Mouse (Mus musculus): Measurements from ENCODE around the gene Stn1.

Gene Stn1

DNA sequence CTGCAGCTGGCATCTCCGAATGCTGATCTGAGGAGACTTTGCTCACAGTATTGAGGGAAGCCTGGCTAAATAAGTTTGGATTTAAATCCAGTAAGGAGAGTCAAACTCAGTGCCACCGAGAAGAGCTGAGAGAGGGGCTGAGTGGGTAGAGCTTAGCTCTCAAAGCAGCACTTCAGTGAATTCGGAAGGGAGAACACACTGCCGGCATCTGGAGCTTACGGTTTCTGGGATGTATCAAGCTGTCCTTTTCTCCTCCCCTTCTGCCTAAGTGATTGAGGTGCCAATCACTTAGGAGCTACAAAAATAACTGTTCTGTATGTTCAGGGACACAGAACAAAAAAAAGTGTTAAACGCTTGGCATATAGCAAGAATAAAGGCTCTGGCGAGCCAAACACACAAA, 5.1 kb upstream of the Stn1 start:
- no peak for DNase-seq (ENCODE audit: low spot score)

DNA sequence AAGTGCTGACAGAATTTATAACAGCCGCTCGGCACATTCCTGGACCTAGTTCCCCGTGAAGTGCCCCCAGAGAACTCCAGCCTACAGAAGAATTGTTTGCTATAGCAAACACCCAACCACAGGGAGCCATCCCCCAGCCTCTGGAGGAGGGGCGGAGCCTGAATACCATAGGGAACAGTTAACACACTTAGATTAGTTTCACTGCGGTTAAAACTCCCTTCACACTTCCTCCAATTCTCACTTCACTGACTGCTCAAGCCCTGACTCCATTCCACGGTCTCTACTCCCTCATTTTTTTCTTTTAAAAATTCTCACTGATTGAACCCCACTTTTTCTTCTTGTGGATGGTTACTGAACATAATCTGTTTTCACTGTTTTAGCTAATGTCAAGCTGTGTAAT, 1.5 kb upstream of the Stn1 start:
- DNase-seq (ENCODE audit: low spot score) = no peak

DNA sequence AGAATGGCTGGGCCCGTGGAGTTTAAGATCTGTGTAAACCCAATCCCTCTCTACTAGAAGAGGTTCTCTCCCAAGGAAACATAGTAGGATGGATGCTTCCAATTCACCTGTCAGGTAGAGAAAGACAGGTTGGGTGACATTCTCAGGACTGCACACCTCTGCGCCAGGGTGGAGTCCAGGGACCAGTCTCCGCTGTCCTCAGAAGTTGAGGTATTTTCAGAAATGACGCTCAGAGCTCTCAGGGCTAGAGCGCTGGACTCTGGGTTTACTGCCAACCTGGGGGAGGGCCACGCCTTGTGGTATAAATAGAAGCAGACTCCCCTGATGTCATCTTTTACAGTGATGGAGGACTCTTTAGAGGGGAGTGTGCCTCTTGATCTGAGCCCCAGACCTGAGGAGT, 572 bp upstream of the Stn1 start:
- no peak for DNase-seq (ENCODE audit: low spot score)

DNA sequence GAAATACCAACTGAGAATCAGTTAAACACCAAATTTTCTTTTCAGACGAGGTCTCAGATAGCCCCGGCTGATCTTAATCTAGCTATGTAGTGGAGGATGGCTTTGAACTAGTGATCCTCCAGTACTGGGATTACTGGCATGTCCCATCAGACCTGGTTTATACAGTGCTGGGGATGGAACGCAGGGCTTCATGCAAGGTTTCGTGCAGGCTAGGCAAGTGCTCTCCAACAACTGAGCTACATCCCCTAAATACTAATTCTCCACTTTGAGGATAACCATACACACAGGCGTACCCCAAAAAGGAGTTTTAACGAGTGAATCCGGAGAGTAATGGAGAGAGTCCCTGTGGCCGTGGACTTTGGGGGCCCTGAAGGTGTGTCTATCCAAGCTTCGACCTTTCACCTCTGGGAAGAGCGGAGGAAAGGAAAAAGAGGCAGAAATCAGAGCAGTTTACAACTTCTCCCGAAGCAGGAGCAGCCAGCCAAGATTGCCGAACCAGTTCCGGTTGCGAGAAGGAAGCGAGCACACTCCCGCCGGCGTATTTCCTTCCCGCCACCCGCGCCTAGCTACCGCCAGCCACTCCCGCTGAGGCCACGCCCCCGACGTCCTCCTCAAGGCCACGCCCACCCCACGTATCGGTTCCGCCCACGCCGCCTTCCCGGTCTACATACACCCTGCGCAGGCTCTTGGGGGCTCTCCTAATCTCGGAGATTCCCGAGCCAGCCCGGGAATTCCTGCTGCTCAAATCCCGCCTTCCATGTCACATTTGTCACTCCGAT, 597 bp downstream of the Stn1 start:
- DNase-seq (ENCODE audit: low spot score) = peak; percentile 94

DNA sequence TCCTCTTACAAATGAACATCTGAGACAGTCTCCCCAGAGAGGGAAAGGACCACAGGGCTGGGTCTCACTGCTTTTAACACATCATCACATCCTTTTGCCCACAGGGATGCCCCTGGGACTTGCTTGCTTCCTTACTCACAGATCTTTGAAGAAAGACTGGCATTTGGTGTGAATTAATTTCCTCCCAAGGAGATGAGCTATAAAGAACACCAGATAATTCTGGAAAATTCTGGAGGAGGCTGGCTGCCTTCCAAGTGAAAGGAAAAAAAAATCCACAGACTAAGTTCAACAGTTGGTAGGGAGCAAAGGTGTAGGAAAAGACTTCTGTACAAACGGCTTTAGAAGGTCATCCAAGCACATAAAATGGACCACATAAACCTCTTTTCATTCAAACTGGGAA, 3.2 kb downstream of the Stn1 start:
- DNase-seq (ENCODE audit: low spot score) = no peak

DNA sequence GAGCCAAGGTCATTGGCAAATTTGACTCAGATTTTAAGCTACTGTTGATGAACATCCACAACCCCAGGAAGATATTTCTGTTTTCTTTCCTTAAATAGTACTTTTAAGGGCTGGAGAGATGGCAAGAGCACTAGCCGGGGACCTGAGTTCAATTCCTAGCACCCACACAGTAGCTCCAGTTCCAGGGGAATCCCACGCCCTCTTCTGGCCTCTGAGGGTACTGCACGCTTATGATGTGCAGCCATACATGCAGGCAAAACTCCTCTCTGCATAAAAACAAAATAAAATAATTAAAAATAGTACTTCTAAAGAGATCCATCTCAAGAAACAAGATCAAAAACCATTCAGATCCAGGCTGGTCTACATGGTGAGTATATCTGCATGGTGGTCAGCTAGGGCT, 4.9 kb downstream of the Stn1 start:
- DNase-seq (ENCODE audit: low spot score) = no peak

DNA sequence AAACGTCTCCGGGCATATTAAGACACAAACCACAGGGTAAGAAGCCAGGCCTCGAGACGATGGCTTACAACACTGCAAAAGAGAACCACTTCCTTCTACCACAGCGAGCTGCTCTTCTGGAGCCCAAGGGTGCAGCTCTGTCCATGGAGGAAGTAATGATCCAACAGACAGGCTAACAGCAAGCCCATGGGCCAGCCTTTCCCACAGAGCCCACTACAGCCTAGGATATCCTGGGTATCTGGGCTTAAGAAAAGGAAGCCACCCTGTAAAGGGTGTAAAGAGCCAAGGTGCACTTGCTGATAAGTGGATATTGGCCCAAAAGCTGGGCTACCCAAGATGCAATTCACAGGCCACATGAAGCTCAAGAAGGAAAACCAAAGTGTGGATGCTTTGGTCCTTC, 6.0 kb downstream of the Stn1 start:
- no peak for DNase-seq (ENCODE audit: low spot score)

DNA sequence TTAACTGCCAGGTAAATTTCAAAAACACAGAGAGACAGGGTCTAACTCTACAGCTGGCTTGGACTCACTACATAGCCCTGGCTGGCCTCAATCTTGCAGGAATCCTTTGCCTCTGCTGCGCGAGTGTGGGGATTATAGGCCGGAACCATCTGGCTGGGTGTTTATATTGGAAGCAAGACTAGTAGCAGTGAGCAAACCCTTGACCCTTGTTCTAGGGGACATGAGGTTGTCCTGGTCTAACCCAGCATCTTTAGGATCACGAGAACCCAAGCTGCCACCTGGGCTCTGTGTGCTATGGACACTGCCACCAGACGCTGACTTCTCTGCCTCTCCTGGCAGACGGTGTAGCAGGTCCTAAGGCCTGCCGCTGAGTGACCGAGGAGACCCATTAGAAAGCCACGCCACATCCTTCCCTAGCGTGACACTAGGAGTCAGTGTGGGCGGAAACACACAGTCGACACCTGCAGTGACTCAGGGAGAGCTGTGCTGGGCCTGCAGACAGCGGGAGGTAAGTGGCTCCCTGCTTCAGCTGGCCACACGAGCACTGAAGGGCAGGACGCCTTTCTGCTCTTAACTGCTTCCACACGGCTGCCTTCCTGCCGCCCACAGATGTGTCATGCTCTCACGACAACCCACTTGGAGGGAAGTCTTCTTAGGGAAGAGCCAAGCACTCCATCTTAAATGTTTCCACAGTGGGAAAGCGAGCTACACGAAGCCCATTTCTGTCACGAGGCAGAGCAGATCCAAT, 10.9 kb downstream of the Stn1 start:
- DNase-seq (ENCODE audit: low spot score) = no peak

DNA sequence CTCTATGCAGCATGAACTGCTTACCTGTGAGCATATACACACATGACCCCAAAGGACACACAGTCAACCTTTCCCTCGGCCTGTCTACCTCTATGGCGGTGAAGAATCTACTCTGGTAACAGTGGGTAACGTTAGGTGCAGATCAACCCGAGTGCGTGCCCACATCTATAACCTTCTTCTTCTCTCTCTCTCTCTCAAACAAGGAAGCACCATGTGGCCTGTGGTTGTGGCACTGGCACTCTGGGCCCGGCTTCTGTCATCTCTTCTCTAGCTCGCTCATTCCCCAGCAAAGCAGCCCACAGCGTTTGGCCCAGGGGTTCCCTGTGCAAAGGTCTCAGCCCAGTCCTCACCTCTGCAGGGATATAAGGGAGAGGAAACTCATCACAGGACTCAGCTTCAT, 12.4 kb downstream of the Stn1 start:
- DNase-seq (ENCODE audit: low spot score) = no peak

DNA sequence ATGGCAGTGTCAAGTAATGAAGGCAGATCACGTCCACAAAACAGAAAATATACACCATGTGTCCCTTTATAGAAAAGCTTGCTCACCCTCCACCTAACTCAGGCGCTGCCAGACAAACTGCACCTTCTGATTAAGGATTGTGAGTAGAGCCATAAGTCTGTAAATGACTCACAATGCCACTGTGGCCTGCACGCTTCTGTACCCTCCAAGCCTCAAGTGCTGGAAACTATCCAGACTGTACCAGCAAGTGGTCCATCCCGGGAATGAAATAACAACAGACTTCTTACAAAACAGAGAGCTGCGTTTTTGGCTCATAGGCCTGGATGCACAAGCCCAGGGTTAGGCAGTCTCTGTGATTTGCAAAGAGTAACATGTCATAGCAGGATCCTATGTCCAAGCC, 15.9 kb downstream of the Stn1 start:
- DNase-seq (ENCODE audit: low spot score) = no peak

DNA sequence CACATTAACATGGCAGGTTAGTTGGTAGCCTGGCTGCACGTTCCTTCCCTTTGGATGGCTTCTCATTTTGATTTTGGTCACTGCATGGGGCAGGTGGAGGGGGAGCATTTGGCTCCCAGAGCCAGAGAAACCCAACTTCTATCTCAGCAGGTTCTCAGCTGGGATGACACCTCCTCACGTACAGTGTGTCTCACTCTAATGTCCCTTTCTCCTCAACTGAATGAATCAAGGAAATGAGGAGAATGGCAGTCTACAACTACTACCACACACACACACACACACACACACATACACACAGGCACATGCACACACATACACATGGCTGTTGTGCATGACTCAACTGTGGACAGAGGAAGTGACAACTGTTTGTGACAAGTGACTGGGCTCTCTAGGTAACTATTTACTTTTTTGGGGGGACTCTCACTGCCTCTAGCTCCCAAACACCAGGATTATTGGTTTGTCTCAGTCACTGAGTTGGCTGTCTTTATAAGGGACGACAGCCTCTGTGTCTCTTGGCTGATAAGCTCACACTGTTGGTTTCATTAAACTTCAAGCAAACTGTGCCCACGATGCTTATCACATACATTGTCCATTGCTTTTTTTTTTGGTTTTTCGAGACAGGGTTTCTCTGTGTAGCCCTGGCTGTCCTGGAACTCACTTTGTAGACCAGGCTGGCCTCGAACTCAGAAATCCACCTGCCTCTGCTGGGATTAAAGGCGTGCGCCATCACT, 18.0 kb downstream of the Stn1 start:
- no peak for DNase-seq (ENCODE audit: low spot score)

DNA sequence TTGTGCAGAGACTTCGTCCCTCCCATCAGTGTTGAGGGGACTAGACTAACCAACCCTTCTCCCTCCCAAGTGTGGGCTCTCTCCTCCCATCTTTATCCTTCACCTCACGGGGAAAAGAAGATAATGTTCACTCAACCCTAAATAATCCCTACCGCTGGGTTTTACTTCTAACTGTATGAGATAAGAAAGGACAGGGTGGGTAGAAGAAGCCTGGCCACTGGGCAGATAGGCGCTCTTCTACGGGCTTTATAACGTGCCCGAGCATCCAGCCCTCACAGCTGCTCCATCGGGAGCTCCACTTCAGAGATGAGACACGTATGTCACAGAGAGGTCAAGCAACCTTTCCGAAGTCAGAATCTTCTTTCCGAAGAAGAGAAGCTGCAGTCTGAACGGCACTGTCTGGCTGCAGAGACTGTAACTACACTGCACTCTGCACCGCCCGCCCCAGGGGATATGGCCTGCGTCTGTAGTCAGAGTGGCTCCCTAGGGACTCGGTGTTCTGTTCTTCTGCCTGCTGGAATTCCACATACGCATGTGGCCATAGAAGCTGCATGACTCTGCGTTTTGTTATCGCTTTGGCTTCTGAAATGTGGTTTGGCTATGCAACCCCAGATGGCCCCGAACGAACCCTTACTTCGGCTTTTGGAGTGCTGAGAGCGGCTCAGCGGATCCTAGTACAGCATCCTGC, 18.7 kb downstream of the Stn1 start:
- DNase-seq (ENCODE audit: low spot score) = no peak

DNA sequence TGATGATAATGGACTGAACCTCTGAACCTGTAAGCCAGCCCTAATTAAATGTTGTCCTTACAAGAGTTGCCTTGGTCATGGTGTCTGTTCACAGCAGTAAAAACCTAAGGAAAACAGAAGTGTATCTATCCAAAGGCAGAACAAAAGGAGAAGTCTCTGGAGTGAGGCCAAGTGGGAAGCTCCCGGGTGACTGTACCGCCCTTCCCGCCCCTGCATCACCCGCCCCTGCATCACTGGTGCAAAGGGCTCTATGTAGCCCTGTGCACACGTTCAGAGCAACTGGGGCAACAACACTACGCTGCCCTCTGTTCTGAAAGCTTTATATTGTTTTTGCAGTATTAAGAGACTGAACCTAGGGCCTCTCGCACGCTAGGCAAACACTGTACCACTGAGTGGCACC, 19.7 kb downstream of the Stn1 start:
- no peak for DNase-seq (ENCODE audit: low spot score)

DNA sequence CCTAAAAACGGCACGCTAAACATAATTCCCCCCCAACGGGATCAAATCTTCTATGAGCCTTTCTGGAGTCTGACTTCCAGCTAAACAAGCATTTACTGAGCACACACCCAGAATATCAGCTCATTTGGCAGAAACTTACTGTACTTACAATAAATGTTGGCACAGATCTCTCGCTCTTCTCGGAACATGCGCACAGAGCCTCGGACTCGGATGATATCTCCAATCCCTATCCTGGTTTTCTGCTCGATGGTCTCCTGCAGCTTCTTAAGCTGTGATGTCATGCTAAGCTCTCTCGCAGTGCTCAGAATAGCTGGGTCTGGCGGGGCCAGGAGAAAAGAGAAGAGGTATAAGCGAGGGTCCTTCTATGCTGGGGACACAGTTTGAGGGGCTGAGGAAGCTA, 20.4 kb downstream of the Stn1 start:
- no peak for DNase-seq (ENCODE audit: low spot score)

DNA sequence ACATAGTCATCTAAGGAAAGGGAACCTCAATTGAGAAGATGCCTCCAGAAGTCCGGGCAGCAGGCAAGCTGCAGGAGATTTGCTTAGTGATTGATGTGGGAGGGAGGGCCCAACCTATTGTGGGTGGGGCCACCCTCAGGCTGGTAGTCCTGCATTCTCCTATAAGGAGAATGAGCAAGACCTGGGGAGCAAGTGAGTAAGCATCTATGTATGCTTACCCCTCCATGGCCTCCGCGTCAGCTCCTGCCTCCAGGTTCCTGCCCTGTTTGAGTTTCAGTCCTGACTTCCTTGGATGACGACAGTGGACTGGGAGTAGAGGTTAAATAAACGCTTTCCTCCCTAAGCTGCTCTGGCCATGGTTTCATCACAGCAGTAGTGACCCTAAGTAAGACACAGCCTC, 22.2 kb downstream of the Stn1 start:
- no peak for DNase-seq (ENCODE audit: low spot score)

DNA sequence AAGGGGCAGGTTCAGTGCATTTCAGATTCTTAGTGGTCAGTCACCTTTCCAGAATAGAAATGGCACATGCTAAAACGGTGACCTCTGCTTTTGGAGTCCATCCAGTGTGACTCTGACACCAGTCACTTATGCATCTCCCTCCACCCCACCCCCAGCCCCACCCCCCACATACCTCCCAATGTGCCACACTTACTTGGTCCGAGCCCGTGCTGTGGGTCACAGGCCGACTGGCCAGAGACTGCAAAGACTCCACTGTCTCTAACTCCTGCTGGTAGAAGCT, 23.7 kb downstream of the Stn1 start:
- DNase-seq (ENCODE audit: low spot score) = no peak

DNA sequence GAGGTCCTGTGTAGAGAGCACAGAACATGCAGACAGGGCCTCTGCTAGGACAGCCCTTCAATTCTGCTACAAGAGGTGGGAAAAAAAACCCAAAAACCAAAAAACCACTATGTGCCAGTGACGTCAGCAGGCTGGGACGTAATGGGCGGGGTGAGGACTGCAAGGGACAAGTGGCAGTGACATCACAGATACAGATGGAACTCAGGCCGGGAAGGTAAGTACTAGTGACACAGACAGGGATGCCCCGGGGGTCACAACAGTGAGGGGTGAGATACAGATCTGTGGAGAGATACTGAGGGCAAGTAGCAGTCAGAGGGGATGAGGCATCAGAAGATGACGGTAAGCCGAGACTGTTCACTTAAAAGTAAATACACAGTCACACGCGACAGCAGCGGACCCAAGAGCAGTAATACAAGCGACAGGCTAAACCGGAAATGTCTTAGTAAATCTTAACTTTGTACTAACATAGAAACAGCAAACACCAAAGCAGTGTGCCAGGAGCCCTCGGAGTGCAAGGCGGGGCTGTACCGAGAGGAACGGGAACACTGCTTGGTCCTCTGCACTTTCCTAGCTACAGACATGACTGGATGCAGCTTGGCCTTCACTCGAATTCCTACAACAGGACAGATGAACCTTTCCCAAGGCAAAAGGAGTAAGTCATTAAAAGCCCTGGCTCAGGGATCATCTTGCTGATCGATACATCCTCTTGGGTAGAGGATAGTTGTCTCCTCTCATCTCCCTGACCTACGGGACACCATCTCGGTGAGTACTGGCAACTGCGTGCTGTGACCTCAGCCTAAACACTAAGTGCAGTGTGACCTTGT, 24.3 kb downstream of the Stn1 start:
- no peak for DNase-seq (ENCODE audit: low spot score)

DNA sequence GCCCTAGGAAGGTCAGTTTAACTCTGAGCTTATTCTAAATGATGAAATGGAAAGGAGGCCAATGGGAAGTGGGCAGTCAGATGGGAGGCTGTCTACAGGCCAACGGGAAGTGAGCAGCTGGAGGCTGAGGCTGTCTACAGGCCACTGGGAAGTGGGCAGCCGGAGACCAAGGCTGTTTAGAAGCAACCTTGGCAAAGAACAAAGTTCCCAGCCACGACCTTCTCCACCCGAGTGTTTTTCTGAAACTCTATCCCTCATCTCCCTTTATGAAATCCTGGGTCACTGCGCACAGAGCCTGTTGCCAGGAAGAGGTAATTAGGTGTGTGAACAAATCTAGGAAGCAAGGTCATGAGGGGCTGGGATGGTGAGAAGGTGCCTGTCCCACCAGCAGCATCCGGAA, 25.3 kb downstream of the Stn1 start:
- no peak for DNase-seq (ENCODE audit: low spot score)

DNA sequence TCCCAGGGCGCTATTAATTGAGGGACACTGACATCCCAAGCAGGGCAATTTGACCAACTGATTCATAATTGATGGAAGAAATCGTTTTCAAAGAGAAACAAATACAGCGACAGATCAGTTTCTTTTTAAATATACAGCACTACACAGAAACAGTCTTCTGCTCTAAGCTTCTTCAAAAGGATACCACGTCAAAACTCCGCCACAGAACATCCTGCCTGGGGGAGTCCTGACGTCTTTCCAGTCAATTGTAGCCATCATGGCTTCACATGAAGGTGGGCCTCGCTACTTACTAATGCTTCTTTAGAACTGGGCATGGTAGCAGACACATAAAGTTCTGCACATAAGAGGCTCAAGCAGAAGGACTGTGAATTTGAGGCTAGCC, 26.0 kb downstream of the Stn1 start:
- no peak for DNase-seq (ENCODE audit: low spot score)

DNA sequence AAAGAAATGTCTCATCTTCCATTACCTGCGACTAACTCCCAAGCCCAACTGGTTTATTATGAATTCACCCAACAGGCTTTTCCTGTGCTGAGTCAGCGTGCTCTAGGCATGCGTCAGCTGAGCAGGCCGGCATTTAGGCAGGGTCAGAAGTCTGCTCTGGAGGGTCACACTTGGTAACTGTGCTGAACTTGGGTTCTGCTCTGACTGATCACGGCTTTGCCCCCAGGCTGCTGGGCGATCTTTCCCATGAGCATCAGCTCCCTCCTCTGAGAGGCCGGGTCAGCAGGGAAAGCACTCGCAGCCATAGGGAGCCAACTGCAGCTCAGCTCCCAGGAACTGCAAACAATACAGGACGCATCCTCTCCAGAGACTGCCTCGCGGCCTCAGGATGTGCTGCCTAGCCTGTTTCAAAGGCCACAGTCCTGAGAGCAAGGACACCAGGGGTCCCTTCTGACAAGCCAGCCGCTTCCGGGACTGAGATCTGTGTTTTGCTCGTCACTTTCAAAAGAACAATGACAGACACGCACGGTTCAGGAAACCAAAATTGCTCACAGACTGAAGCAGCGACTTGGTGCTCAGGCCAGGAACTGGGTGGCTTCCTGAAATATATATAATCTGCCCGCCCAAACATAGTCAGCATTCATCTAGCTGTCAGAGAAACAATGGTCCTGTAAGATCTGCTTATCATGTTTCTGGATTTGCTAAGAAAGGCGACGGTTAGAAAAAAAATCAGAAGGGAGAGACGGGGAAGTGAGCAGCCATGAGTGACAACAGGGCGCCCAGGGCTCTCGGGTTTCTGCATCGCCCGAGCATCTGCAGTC, 26.6 kb downstream of the Stn1 start:
- no peak for DNase-seq (ENCODE audit: low spot score)

DNA sequence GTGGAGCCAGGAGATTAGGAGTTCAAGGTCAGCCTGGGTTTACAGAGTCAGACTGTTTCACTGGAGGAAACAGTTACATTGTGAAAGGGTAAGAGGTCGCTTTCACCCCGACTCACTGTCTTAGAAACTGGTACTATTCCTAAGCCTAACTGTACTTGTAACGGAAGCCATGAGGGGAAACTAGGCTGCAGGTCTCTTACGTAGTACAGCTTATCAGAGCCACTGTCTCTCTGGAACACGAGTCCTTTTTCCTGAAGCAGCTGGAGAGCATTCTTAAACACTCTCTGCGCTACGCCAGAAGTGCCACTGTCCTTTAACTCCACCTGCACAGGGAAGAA, 27.2 kb downstream of the Stn1 start:
- DNase-seq (ENCODE audit: low spot score) = no peak

All from layer of hippocampus, adult 9-10 months (tissue).